Mouse (Mus musculus): Measurements from ENCODE around the gene Nipal3. TPM values are rescaled to one million over a fixed set of nuclear protein-coding genes. Genes with fewer than 3 reads are reported as not detected.

Gene Nipal3
- total and polyA plus RNA-seq, 3 experiments, result 4.0 to 12.0 (median 6.4) TPM

DNA sequence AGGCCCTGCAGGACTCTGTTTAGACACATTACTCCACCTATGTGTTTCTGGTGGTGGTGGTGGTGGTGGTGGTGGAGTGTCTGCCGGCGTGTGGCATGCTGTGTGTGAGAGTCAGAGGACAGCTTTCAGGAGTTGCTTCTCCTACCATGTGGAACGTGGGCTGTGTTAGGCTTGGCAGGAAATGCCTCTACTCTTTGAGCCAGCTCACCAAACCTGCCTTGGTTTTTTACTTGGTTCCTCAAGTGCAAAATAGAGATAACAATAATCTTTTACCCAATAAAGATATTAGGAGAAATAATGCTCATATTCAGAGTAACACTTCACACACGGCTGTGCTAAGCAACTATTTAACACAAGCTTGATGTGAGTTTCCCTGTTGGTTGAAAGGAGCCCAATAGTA, 65.5 kb downstream of the Nipal3 start:
- H3K9ac ChIP-seq (ENCODE audit: insufficient read depth, low read depth), result no peak overlapping the region
- H3K4me1 ChIP-seq (ENCODE audit: control insufficient read depth in 1 of 2, insufficient read depth in 2 of 2), result peaks cover 0 to 16% of the 10 kb centered on the region in 2 experiments; a peak in 2 of 4 replicates
- peaks cover 3% of the 10 kb centered on the region for H3K27me3 ChIP-seq (replicated peaks)
- no peak overlapping the region for H3K27ac ChIP-seq (ENCODE audit: insufficient read depth, low read depth)
- H3K9me3 ChIP-seq (replicated peaks; ENCODE audit: low read length), result no peaks in the 10 kb centered on the region
- no peak overlapping the region for H3K4me3 ChIP-seq (replicated peaks in 1 of 3; ENCODE audit: low read depth in 2 of 3, low read length in 2 of 3, poor library complexity in 1 of 3)
- dilution Hi-C loops (cut with MboI; ENCODE audit: extremely low pct_ligation_motif_present, extremely low pct_unique_long_range_greater_than_20kb, low sequenced_read_pairs) (no loop called here), in situ Hi-C loops (cut with MboI; ENCODE audit: low pct_ligation_motif_present, low pct_unique_long_range_greater_than_20kb, low sequenced_read_pairs) (no loop called here)
- TF ChIP-seq KAT2A (IDR thresholded peaks at IDR 0.05; ENCODE audit: insufficient replicate concordance, low read length) (no peak), USF1 (IDR thresholded peaks at IDR 0.05; ENCODE audit: low read depth, low read length) (no peak), SMC3 (IDR thresholded peaks at IDR 0.05; ENCODE audit: low read depth, low read length) (no peak), PAX5 (IDR thresholded peaks at IDR 0.05; ENCODE audit: low read length) (no peak), IRF4 (IDR thresholded peaks at IDR 0.05; ENCODE audit: low read depth, low read length) (no peak), NELFE (IDR thresholded peaks at IDR 0.05; ENCODE audit: low read depth, low read length) (no peak), UBTF (IDR thresholded peaks at IDR 0.05; ENCODE audit: low read depth, low read length) (no peak), CHD2 (IDR thresholded peaks at IDR 0.05; ENCODE audit: low read length) (no peak), JUND (conservative IDR thresholded peaks at IDR 0.05; ENCODE audit: low read depth, low read length) (no peak), ETS1 (conservative IDR thresholded peaks at IDR 0.05; ENCODE audit: low read depth, low read length) (no peak), TCF12 (IDR thresholded peaks at IDR 0.05; ENCODE audit: low read depth, low read length) (no peak), MAX (IDR thresholded peaks at IDR 0.05; ENCODE audit: low read length) (no peak), ZNF384 (IDR thresholded peaks at IDR 0.05; ENCODE audit: low read depth, low read length) (no peak), NRF1 (IDR thresholded peaks at IDR 0.05; ENCODE audit: low read depth, low read length) (no peak), SIN3A (IDR thresholded peaks at IDR 0.05; ENCODE audit: low read length) (no peak), JUN (IDR thresholded peaks at IDR 0.05; ENCODE audit: insufficient read depth, low read depth, low read length) (no peak)
- H3K4me2 ChIP-seq (ENCODE audit: insufficient read depth, low read depth, poor library complexity, severe bottlenecking), result no peak overlapping the region
- no peaks in the 10 kb centered on the region for H3K79me2 ChIP-seq (replicated peaks; ENCODE audit: control insufficient read depth, extremely low read depth, insufficient read depth, poor library complexity, severe bottlenecking)
- peaks cover 0 to 4% of the 10 kb centered on the region in 2 experiments for H3K36me3 ChIP-seq (replicated peaks in 1 of 2; ENCODE audit: control insufficient read depth in 1 of 2, insufficient read depth in 1 of 2, low read length in 1 of 2)
- no peak for DNase-seq (ENCODE audit: extremely low read depth)

DNA sequence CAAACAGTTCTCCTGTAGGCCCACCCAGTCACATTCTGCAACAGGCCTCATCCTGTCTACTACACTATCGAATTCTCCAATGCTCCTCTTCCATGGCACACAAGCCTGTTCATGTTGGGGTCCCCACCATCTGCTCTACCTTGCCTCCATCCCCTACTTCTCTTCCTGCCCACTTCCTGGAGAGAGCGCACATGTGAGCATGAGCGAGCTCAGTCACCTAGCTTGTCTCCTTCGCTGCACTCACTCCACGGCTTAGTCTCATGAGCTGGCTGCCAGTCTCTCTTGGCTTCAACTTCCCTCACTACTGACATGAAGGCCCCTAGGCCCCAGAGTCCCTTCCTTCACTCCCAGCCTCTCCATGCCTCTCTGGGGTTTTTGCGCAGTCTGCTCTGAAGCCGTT, 68.3 kb downstream of the Nipal3 start:
- H3K79me2 ChIP-seq (replicated peaks; ENCODE audit: control insufficient read depth, extremely low read depth, insufficient read depth, poor library complexity, severe bottlenecking), result no peaks in the 10 kb centered on the region
- H3K4me2 ChIP-seq (ENCODE audit: insufficient read depth, low read depth, poor library complexity, severe bottlenecking), result no peak overlapping the region
- H3K9me3 ChIP-seq (replicated peaks; ENCODE audit: low read length), result no peaks in the 10 kb centered on the region
- TF ChIP-seq MAZ (IDR thresholded peaks at IDR 0.05; ENCODE audit: low read depth, low read length), result no peak
- no peak for TF ChIP-seq NELFE (IDR thresholded peaks at IDR 0.05; ENCODE audit: low read depth, low read length)
- no peak for TF ChIP-seq ZC3H11A (IDR thresholded peaks at IDR 0.05; ENCODE audit: low read depth, low read length)
- no peak for TF ChIP-seq RCOR1 (conservative IDR thresholded peaks at IDR 0.05; ENCODE audit: low read depth, low read length)
- no peak for TF ChIP-seq UBTF (IDR thresholded peaks at IDR 0.05; ENCODE audit: low read depth, low read length)
- TF ChIP-seq E2F4 (IDR thresholded peaks at IDR 0.05; ENCODE audit: insufficient replicate concordance, low read depth, low read length), result no peak
- TF ChIP-seq ETS1 (conservative IDR thresholded peaks at IDR 0.05; ENCODE audit: low read depth, low read length), result no peak
- no peak for TF ChIP-seq ZNF384 (IDR thresholded peaks at IDR 0.05; ENCODE audit: low read depth, low read length)
- TF ChIP-seq POLR2A (IDR thresholded peaks at IDR 0.05; ENCODE audit: low read depth, low read length), result no peak
- TF ChIP-seq USF2 (conservative IDR thresholded peaks at IDR 0.05; ENCODE audit: low read depth, low read length), result no peak
- no peak for TF ChIP-seq GABPA (IDR thresholded peaks at IDR 0.05; ENCODE audit: insufficient replicate concordance, low read depth, low read length)
- in situ Hi-C loops (cut with MboI; ENCODE audit: low pct_ligation_motif_present, low pct_unique_long_range_greater_than_20kb, low sequenced_read_pairs), result no loop called here
- peaks cover 0 to 6% of the 10 kb centered on the region in 2 experiments for H3K36me3 ChIP-seq (replicated peaks in 1 of 2; ENCODE audit: control insufficient read depth in 1 of 2, insufficient read depth in 1 of 2, low read length in 1 of 2)
- no peak for DNase-seq (ENCODE audit: extremely low read depth)
- no peak overlapping the region for H3K4me3 ChIP-seq (replicated peaks in 1 of 3; ENCODE audit: low read depth in 2 of 3, low read length in 2 of 3, poor library complexity in 1 of 3)
- peaks cover 0 to 6% of the 10 kb centered on the region in 2 experiments; a peak in 1 of 4 replicates for H3K4me1 ChIP-seq (ENCODE audit: control insufficient read depth in 1 of 2, insufficient read depth in 2 of 2)
- H3K27ac ChIP-seq (ENCODE audit: insufficient read depth, low read depth), result no peak overlapping the region
- dilution Hi-C loops (cut with MboI; ENCODE audit: extremely low pct_ligation_motif_present, extremely low pct_unique_long_range_greater_than_20kb, low sequenced_read_pairs), result no loop called here
- no peaks in the 10 kb centered on the region for H3K27me3 ChIP-seq (replicated peaks)
- H3K9ac ChIP-seq (ENCODE audit: insufficient read depth, low read depth), result no peak overlapping the region

All from CH12.LX (cell line).